Comparison of ENCODE assay signal across 16 mouse cellular contexts in genomic region chr8:124415789-124416188, GRCm38 (mm10). TPM values are rescaled to one million over a fixed set of nuclear protein-coding genes. Genes with fewer than 3 reads are reported as not detected.
"Had no signal": no experiment of that assay in that cellular context is flagged by ENCODE, and none has a peak within 500 bp of the region (broad histone marks: within the 10 kb centered on the region; RNA-seq: fewer than 3 reads in every experiment).

No protein-coding gene starts in this region.

- H3K9me3 ChIP-seq: neural tube, embryonic 13.5 days; neural tube, embryonic 15.5 days; stomach, embryonic 15.5 days had no signal

- H3K4me1 ChIP-seq: stomach, embryonic 15.5 days had no signal

- H3K36me3 ChIP-seq: neural tube, embryonic 13.5 days; neural tube, embryonic 15.5 days; stomach, embryonic 15.5 days had no signal

- H3K4me3 ChIP-seq: neural tube, embryonic 13.5 days; neural tube, embryonic 15.5 days; stomach, embryonic 15.5 days had no signal

- H3K4me2 ChIP-seq: neural tube, embryonic 13.5 days; neural tube, embryonic 15.5 days; stomach, embryonic 15.5 days had no signal

- DNase-seq: retina, postnatal 1 day; right cerebral cortex, adult 18-20 months; right cerebral cortex, postnatal 14 days; right cerebral cortex, postnatal 25 days; right cerebral cortex, postnatal 4 days; spleen, adult 18-20 months; thymus, adult 18-20 months; thymus, adult 2 months; thymus, postnatal 14 days; thymus, postnatal 25 days; thymus, postnatal 36 days had no signal

- H3K27me3 ChIP-seq: neural tube, embryonic 13.5 days; neural tube, embryonic 15.5 days; stomach, embryonic 15.5 days had no signal

- H3K27ac ChIP-seq: neural tube, embryonic 13.5 days; neural tube, embryonic 15.5 days; stomach, embryonic 15.5 days; stomach, postnatal 0 days had no signal

- H3K9ac ChIP-seq: neural tube, embryonic 13.5 days; neural tube, embryonic 15.5 days; stomach, embryonic 15.5 days had no signal

RNA-seq across cellular contexts. Expression of gene Pgbd5, which starts 23.7 kb away (rescaled TPM):
- total RNA-seq: neutrophil, adult 5-6 weeks had no signal
